Mouse (Mus musculus) ES-Bruce4 (cell line): ENCODE data around the gene Galnt12. TPM values are rescaled to one million over a fixed set of nuclear protein-coding genes. Genes with fewer than 3 reads are reported as not detected.

Source experiments
- H3K27ac ChIP-seq: 2 replicates; pipeline ENCODE4 v1.5.1; 2012; ENCODE audit warnings: low read length, inconsistent platforms; ENCODE audit not compliant: insufficient read depth
- H3K27me3 ChIP-seq: 2 replicates; pipeline ENCODE4 v1.6.1; 2012; ENCODE audit warnings: mild to moderate bottlenecking, low read length, inconsistent platforms; ENCODE audit not compliant: control insufficient read depth, poor library complexity, insufficient read depth, severe bottlenecking
- H3K36me3 ChIP-seq: 2 replicates; pipeline ENCODE4 v1.6.1; 2012; ENCODE audit warnings: inconsistent platforms, mild to moderate bottlenecking, low read length, moderate library complexity; ENCODE audit not compliant: control insufficient read depth, poor library complexity, insufficient read depth, severe bottlenecking
- H3K4me1 ChIP-seq: one replicate; pipeline ENCODE4 v1.8.1; 2011; ENCODE audit warnings: low read length; ENCODE audit not compliant: control insufficient read depth, insufficient read depth
- H3K4me3 ChIP-seq: 2 replicates; pipeline ENCODE4 v1.5.1; 2011; ENCODE audit warnings: low read depth, mild to moderate bottlenecking, low read length
- H3K9ac ChIP-seq: 2 replicates; pipeline ENCODE4 v1.6.1; 2012; ENCODE audit warnings: low read depth, mild to moderate bottlenecking, inconsistent platforms; ENCODE audit not compliant: poor library complexity, severe bottlenecking
- H3K9me3 ChIP-seq: replicated peaks from 2 replicates; pipeline ENCODE4 v1.6.1; 2012; ENCODE audit warnings: mild to moderate bottlenecking, low read length, inconsistent platforms; ENCODE audit not compliant: control insufficient read depth, poor library complexity, insufficient read depth, severe bottlenecking
- CTCF ChIP-seq: IDR thresholded peaks from one replicate; pipeline ENCODE4 v1.8.1; 2011; ENCODE audit warnings: low read depth, low read length
- EP300 ChIP-seq: IDR thresholded peaks from 2 replicates; pipeline ENCODE4 v1.6.1; 2011; ENCODE audit warnings: low read depth, low read length; ENCODE audit not compliant: insufficient read depth
- POLR2A ChIP-seq: IDR thresholded peaks from one replicate; pipeline ENCODE4 v1.8.1; 2011; ENCODE audit warnings: low read length; ENCODE audit not compliant: insufficient read depth
- polyA plus RNA-seq: library from polyadenylated mRNA; stranded (reverse); fragments of >200 nt; gene quantifications from 2 replicates; pipeline ENCODE4 v1.2.4, GENCODE M21; 2011; ENCODE audit warnings: low read depth; ENCODE audit not compliant: missing spikeins, insufficient read depth, insufficient read length

Gene Galnt12
- polyA plus RNA-seq, 1 experiment, result 4.9 TPM

DNA sequence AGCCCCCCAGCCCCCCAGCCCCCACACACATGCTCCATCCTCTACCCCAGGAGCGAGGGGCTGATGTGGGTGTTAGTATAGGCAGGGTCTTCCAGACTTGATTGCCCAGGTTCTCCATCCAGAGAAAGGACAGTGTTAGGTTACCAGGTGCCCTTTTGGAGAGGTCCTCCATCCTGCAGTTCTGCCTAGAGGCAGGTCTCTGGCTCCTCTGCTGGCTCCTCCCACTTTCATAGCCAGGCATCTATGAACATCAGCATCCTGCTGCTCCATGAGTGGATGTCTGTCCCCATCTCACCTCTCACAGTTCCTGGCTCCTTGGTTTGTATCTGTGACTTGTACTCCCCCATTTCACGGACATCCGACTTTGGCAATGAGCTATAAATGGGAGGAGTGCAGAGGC lies 48.6 kb downstream of the Galnt12 start:
- Histone ChIP-seq H3K9ac (no peak overlapping the region), H3K9me3 (no peaks in the 10 kb centered on the region), H3K4me1 (no peaks in the 10 kb centered on the region), H3K4me3 (no peak overlapping the region), H3K27ac (no peak overlapping the region), H3K36me3 (no peaks in the 10 kb centered on the region), H3K27me3 (no peaks in the 10 kb centered on the region)
- TF ChIP-seq POLR2A (no peak), CTCF (no peak), EP300 (no peak)

- no peaks in the 10 kb centered on the region for H3K4me1 ChIP-seq
- H3K9me3 ChIP-seq, result no peaks in the 10 kb centered on the region
- no peak overlapping the region for H3K9ac ChIP-seq
- no peaks in the 10 kb centered on the region for H3K36me3 ChIP-seq
- TF ChIP-seq POLR2A, result no peak
- TF ChIP-seq CTCF, result no peak
- TF ChIP-seq EP300, result no peak
- H3K27me3 ChIP-seq, result no peaks in the 10 kb centered on the region; the same call in 1 of the 2 replicates
- no peak overlapping the region for H3K4me3 ChIP-seq
- H3K27ac ChIP-seq, result no peak overlapping the region
Observed at GRCm38 (mm10) chr4:47141444-47142154, 49.9 kb downstream of the Galnt12 start.

- no peak overlapping the region for H3K9ac ChIP-seq
- no peaks in the 10 kb centered on the region for H3K4me1 ChIP-seq
- H3K27ac ChIP-seq, result no peak overlapping the region
- H3K9me3 ChIP-seq, result no peaks in the 10 kb centered on the region
- no peak overlapping the region for H3K4me3 ChIP-seq
- TF ChIP-seq POLR2A (no peak), EP300 (no peak), CTCF (no peak)
- H3K27me3 ChIP-seq, result no peaks in the 10 kb centered on the region; the same call in 1 of the 2 replicates
- no peaks in the 10 kb centered on the region for H3K36me3 ChIP-seq
Observed at GRCm38 (mm10) chr4:47143849-47144248, 52.1 kb downstream of the Galnt12 start.

- no peaks in the 10 kb centered on the region; the same call in 1 of the 2 replicates for H3K27me3 ChIP-seq
- no peaks in the 10 kb centered on the region for H3K4me1 ChIP-seq
Observed at GRCm38 (mm10) chr4:47145341-47145740, 53.6 kb downstream of the Galnt12 start.

GRCm38 (mm10) chr4:47146561-47146960 lies 54.9 kb downstream of the Galnt12 start:
- no peak for TF ChIP-seq POLR2A
- TF ChIP-seq CTCF, result no peak
- TF ChIP-seq EP300, result no peak
- Histone ChIP-seq H3K4me3 (no peak overlapping the region), H3K9me3 (no peaks in the 10 kb centered on the region), H3K4me1 (no peaks in the 10 kb centered on the region), H3K9ac (no peak overlapping the region), H3K36me3 (no peaks in the 10 kb centered on the region), H3K27ac (no peak overlapping the region), H3K27me3 (no peaks in the 10 kb centered on the region; the same call in 1 of the 2 replicates)

More at GRCm38 (mm10) chr4:47145341-47145740, 53.6 kb downstream of the Galnt12 start:
- no peaks in the 10 kb centered on the region for H3K9me3 ChIP-seq
- no peak overlapping the region for H3K27ac ChIP-seq
- TF ChIP-seq POLR2A, result no peak
- TF ChIP-seq EP300, result no peak
- TF ChIP-seq CTCF, result no peak
- no peak overlapping the region for H3K9ac ChIP-seq
- H3K4me3 ChIP-seq, result no peak overlapping the region
- H3K36me3 ChIP-seq, result no peaks in the 10 kb centered on the region

- Histone ChIP-seq H3K27me3 (no peaks in the 10 kb centered on the region; the same call in 1 of the 2 replicates), H3K36me3 (no peaks in the 10 kb centered on the region), H3K4me1 (no peaks in the 10 kb centered on the region), H3K9me3 (no peaks in the 10 kb centered on the region), H3K27ac (no peak overlapping the region), H3K4me3 (no peak overlapping the region), H3K9ac (no peak overlapping the region)
- TF ChIP-seq CTCF (no peak), POLR2A (no peak), EP300 (no peak)
Observed at GRCm38 (mm10) chr4:47149963-47150362, 58.3 kb downstream of the Galnt12 start.
